Mouse (Mus musculus): ENCODE measurements at regions not wholly inside any gene's neighbourhood (a gene's known extent, or its start where the extent isn't known, plus 50 kb on each side); places are given as distances from the start of the nearest gene placed in this dataset.

DNA sequence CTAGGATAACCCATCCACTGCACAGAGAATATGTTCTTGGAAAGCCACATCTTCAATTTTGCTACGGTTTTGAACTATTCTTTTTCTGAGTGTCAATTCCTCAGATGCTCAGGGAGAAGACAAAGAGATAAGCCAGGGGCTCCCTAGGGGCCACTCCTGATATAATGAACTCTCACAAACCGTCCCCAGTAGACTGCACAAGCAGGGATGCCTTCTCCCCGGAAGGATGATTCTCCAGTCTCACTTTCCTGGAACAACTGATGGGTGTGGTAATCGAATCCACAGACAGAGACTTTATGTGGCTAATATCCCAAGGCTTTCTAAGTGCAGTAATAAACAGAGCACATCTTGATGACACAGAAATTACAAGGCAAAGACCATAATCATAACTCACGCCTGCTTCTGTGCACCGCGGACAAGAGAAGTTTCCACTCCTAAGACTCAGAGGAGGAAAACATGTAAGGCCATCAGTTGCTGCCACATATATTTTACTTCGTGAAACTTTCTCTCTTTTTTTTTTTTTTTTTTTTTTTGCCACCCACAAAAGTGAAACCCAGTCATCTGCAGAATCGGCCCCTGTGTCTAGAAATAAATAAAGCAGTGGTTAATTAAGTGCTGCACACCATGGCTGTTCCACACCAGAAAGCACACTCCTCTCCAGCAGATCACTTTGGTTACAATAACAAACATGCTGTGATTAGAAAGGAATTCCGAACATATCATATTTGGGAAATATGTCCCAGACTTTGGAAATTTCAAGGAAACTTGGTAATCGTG is 433.8 kb downstream of the Gsdmc2 start:
- TF ChIP-seq CTCF (IDR thresholded peaks at IDR 0.05; ENCODE audit: low read depth, low read length) (no peak), POLR2A (IDR thresholded peaks at IDR 0.05; ENCODE audit: insufficient read depth, low read length) (no peak)
